Mouse (Mus musculus): Measurements from ENCODE around the gene Gm45140.

The Gm45140 gene

DNA sequence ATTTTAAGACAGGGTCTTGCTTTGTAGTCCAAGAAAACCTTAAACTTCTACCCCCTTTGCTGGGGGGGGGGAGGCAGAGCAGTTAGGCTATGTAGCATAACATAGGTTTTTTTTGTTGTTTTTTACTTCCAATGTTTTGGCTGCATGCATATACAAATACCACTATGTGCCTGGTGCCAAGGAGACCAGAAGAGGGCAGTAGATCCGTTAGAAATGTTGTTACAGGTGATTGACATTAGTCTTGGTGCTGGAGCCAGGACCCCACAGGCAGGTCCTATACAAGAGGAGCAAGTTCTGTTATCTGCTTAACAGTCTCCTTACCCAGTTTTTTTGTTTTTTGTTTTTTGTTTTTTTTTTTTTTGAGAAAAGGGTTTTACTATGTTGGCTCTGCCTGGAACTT, 6.7 kb upstream of the Gm45140 start:
- peak in 1 of 2 experiments; percentile 13 for DNase-seq

DNA sequence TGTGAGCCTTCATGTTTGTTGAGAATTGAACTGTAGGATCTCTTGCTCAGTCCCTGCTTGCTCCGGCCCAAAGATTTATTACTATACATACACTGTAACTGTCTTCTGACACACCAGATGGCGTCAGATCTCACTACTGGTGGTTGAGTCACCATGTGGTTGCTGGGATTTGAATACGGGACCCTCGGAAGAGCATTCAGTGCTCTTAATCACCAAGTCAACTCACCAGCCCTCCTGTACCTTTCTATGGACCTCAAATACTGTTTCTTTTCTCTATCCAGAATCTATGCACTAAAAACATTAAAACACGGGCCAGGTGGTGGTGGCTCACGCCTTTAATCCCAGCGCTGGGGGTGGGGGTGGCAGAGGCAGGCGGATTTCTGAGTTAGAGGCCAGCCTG, 6.0 kb upstream of the Gm45140 start:
- no peak for DNase-seq

- DNase-seq, result no peak
Observed at GRCm38 (mm10) chr6:87839797-87840341, 4.3 kb upstream of the Gm45140 start.

DNA sequence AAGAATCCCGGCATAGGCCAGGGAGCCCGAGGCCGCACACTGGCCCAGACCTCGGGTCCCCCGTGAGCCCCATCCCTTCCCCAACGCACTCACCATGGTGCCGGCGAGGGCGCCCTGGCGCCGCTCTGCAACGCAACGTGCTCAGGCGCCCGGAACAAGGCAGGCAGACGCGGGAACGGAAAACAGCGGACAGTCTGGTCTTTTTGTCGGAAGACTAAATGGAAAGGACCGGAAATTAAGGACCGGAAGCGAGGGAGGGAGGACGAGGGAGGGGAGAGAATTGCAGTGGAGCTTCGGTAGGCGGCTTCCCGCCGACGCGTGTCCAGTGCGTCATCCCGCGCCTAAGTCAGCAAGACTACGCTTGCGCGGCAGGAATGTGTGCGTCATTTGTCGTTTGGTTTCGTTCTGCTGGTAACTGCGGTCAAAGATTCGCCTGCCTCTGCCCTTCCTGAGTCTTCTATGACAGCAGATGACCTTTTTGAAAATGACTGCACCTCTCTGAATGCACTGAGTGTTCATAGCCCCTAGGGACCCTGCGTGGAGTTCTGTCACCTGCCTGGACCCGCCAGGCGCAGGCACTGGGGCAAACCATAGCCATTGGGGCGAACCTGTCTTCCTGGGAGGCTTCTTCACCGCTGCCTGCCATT, 3.1 kb upstream of the Gm45140 start, which contains the start of gene Isy1:
Gene Isy1 (minus strand): TSS at position 248 of the 647 bp plus-strand sequence.
- DNase-seq, result peak; percentile 80 to 89

DNA sequence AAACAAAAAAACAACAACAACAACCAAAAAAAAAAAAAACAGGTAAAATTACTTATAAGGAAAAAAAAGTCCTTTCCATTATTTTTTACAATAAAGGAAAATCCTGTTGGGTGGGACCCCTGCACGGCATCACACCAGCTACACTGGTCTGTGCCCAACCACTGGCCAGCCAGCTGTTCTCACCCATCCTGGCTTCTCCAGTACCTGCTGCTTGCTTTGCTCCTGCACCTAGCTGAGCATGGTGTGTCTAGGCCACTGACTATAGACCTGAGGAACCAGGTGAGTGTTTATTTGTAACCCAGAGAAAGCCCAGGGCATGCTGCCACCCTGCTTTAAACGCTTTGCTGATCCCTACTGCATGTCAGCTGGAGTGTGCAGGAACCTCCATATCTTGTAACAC, 15.2 kb downstream of the Gm45140 start:
- no peak for DNase-seq

- no peak for DNase-seq
Observed at GRCm38 (mm10) chr6:87814486-87814885, 21.1 kb downstream of the Gm45140 start.

- no peak for DNase-seq
Observed at GRCm38 (mm10) chr6:87812656-87813055, 22.9 kb downstream of the Gm45140 start.

- peak; percentile 88 to 89 for DNase-seq
Observed at GRCm38 (mm10) chr6:87811675-87812338, 23.8 kb downstream of the Gm45140 start, which contains the start of gene Rab43. Gene Rab43 (minus strand): TSS chr6:87812164.

DNA sequence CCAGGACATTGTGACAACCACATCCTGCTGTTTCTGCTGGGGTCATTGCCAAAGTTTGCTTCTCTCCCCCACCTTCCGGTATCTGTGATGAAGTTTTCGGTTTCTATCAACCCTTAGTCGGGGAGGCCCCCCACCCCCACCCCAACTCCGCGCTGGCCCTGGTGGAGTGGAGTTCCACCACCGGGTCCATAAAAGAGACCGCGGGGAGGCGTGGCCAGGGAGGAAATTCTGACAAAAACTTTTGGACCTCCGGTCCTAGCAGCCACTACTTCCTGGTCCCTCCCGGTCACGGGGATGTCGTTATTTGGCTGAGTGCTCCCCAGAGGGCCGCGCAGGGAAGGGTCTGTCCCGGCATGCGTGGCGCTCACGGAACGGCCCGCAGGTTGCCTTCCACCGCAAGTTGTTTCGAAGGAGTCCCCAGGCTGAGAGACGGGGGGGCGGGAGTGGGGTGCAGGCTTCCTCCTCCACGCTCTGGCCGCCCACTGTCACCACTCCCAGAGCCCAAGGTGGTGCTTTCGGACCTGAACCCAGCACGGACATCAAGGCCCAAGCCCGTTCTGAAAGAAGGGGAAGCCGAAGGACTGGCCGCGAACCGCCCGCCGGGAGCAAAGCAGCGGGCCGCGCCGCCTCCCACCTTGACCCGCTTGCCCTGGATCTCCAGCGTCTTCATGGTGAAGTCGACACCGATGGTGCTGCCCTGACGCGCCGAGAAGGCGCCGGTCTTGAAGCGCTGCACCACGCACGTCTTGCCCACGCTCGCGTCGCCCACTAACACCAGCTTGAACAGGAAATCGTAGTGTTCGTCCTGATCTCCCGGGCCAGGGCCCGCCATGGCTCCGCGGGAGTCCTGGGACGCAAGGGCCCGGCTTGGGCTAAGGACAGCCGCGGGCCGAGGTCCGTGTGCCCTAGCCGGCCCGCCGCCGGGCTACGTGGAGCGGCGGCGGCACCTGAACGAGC, 24.6 kb downstream of the Gm45140 start:
- DNase-seq, result peak; percentile 37 to 55

- no peak for DNase-seq
Observed at GRCm38 (mm10) chr6:87810311-87810710, 25.3 kb downstream of the Gm45140 start.

DNA sequence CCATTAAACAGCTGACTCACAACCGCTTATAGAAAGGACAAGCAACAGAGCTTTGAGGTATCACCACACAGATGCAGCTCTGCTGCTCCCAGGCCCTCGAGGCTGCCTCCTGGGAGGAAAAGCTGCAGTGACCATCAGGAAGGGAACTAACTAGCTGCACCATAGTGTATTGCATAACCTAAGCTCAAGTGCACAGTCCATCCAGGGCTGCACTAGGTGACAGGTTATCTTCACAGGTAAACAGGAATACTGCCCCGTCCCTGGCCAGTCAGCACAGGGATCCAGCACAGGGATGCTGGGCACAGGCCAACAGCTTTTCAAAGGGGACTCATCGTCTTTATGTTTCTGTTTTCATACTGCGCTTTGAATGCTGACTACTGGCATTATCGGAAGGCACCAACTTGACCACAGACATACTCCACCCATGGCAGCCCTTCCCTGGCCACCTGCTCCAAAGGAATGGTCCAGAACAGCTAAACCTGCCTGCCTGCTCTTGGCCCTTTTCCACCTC, 25.9 kb downstream of the Gm45140 start:
- DNase-seq, result no peak

DNA sequence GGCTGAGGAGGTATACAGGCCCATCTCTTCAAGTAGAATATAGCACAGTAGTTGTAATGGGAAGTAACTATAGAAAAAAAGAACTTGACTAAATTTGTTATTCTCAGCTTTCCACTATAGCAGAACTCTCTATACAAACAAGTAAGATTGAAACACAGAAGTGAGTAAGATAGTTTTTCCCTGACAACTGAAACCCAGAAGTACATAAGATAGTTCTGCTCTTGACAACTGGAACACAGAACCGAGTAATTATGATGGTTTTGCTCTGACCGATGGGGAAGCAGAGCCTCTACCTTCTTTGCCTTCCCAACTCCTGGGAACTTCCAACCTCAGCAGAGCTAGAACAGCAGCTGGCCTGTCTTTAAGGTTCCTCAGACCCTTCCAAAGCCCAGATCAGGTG, 26.5 kb downstream of the Gm45140 start:
- no peak for DNase-seq

- DNase-seq, result no peak
Observed at GRCm38 (mm10) chr6:87808521-87808920, 27.1 kb downstream of the Gm45140 start.

- no peak for DNase-seq
Observed at GRCm38 (mm10) chr6:87807735-87808440, 27.7 kb downstream of the Gm45140 start.

GRCm38 (mm10) chr6:87806857-87807256, 28.7 kb downstream of the Gm45140 start:
- DNase-seq, result no peak

DNA sequence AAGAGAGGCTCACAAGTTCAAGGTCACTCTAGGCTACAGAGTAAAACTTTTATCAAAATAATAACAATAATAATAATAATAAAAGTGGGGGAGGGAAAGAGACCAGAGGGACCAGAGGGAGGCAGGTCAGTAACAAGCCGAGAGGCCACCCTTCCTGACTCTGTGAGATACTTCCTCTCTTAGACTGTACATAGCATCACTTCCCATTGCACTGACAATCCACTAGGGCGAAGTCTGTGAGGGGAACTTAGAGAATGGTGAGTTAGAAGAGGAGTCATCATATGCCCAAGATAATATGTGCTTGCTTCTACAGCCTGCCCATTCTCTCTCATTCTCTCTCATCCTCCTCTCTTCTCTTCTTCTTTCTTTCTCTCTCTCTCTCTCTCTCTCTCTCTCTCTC, 29.6 kb downstream of the Gm45140 start:
- no peak for DNase-seq

DNA sequence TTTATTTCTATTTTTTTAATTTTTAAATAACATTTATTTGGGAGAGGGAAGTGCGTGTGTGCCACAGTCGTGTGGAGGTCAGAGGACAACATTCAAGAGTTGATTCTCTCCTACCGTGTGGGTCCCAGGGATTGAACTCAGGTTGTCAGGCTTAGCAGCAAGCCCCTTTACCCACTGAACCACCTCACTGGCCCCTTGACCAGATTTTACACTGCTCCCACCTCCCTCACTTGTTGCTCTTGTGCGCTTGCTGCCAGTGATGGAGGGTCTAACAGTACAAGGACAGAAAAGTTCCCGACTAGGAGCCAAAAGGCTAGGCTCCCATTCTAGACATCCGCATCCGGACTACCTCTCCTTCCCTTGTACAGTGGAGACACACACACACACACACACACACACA, 30.1 kb downstream of the Gm45140 start:
- DNase-seq, result no peak

GRCm38 (mm10) chr6:87804886-87805285, 30.7 kb downstream of the Gm45140 start:
- no peak for DNase-seq

DNA sequence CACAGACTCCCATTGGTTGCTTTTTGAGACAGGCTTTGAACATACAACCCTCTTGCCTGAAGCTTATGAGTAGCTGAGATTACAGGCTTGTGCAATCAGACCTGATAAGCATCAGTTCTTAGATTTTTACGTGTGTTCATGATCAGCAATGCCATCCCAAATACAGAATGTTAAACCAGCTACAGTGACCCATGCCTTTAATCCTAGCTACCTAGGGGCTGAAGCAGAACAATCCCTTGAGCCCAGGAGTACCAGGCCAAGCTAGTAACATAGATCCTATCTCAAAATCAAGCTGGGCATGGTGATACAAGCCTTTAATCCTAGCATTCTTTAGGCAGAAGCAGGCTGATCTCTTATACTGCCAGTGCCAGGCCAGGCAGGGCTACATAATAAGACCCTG, 31.6 kb downstream of the Gm45140 start:
- DNase-seq, result no peak

GRCm38 (mm10) chr6:87802462-87802861, 33.1 kb downstream of the Gm45140 start:
- no peak for DNase-seq

GRCm38 (mm10) chr6:87799576-87799975, 36.0 kb downstream of the Gm45140 start:
- DNase-seq, result no peak

DNA sequence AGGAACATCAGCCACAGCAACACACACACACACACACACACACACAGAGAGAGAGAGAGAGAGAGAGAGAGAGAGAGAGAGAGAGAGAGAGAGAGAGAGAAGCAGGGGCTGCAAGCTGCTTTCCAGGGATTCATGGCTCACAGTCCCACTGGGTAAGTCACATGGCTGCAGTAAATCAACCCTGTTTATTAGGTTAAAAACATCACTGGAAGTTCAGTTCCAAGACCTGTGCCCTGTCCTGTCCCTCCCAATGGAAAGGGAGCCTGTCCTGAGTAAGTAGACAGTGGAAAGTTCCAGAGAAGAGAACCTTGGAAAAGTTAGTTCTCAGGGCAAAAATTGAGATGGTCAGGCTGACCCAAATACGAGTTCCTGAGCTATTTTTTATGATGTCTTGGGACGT, 38.3 kb downstream of the Gm45140 start:
- DNase-seq, result no peak

All from thymus, adult 18-20 months (tissue).